Mouse (Mus musculus): ENCODE results near the gene M6pr. TPM values are rescaled to one million over a fixed set of nuclear protein-coding genes. Genes with fewer than 3 reads are reported as not detected.

The M6pr gene
- polyA plus RNA-seq, 1 experiment: 64.2 TPM

DNA sequence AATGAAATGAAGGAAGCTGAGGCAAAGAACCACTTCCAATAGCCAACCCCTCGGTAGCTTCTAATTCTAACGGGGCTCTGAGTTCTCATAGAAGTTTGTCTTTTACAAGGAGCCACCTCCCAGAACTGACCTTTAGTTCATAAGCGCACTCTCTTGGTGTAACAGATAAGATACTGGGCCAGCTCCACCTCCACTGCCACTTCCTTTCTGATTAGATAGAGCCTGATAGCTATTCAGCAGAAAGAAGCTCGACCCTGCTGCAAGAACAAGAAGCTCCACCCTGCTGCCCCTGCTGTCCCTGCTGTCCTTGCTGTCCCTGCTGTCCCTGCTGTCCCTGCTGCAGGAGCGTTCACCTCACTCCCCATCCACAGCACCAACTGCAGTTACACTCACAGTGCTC lies 34.0 kb upstream of the M6pr start:
- TF ChIP-seq MAX (IDR thresholded peaks at IDR 0.05): no peak
- no peak for TF ChIP-seq USF1 (IDR thresholded peaks at IDR 0.05; ENCODE audit: low read depth)
- TF ChIP-seq CTCF (IDR thresholded peaks at IDR 0.05; ENCODE audit: control insufficient read depth, insufficient read depth, insufficient read length): no peak
- TF ChIP-seq FOSL1 (IDR thresholded peaks at IDR 0.05; ENCODE audit: insufficient read depth, low read length, poor library complexity, severe bottlenecking): no peak
- TF ChIP-seq MYOG (IDR thresholded peaks at IDR 0.05; ENCODE audit: control insufficient read depth, extremely low read depth, insufficient read length): no peak
- no peak for TF ChIP-seq MYOD1 (IDR thresholded peaks at IDR 0.05; ENCODE audit: control insufficient read depth, insufficient read length, low read depth)
- no peak for TF ChIP-seq CEBPB (IDR thresholded peaks at IDR 0.05; ENCODE audit: low read depth)
- Histone ChIP-seq H3K4me3 (ENCODE audit: insufficient read depth, poor library complexity, severe bottlenecking) (no peak overlapping the region), H3K79me2 (ENCODE audit: control insufficient read depth, insufficient read depth) (no peaks in the 10 kb centered on the region), H3K27me3 (ENCODE audit: control insufficient read depth, insufficient read depth, insufficient read length) (no peaks in the 10 kb centered on the region), H3K79me3 (ENCODE audit: low read depth) (no peaks in the 10 kb centered on the region), H3K36me3 (ENCODE audit: control insufficient read depth, insufficient read depth) (no peaks in the 10 kb centered on the region), H3ac (ENCODE audit: control insufficient read depth, insufficient read length, low read depth) (no peak overlapping the region)

DNA sequence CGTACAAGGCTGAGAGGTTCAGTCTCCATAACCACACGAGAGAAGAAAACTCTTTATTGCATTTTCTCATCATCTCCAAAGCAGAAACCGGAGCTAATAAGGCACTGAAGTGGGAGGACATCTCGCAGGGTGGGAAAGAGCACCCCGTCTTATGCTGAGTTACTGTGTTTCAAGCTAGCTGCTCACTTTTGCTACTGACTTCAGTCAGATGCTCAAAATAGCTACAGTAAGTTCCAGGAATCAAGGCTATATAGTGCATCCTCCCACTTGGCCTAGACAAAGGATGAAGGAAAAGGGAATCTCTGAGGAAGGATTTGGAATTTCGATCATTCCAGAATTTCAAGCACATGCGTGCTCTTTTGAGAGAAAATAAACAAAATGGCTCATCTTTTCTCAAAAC lies 32.0 kb upstream of the M6pr start:
- no peak for TF ChIP-seq CEBPB (IDR thresholded peaks at IDR 0.05; ENCODE audit: low read depth)
- TF ChIP-seq MYOD1 (IDR thresholded peaks at IDR 0.05; ENCODE audit: control insufficient read depth, insufficient read length, low read depth): no peak
- TF ChIP-seq USF1 (IDR thresholded peaks at IDR 0.05; ENCODE audit: low read depth): no peak
- no peak for TF ChIP-seq CTCF (IDR thresholded peaks at IDR 0.05; ENCODE audit: control insufficient read depth, insufficient read depth, insufficient read length)
- no peak for TF ChIP-seq MAX (IDR thresholded peaks at IDR 0.05)
- TF ChIP-seq MYOG (IDR thresholded peaks at IDR 0.05; ENCODE audit: control insufficient read depth, extremely low read depth, insufficient read length): no peak
- TF ChIP-seq FOSL1 (IDR thresholded peaks at IDR 0.05; ENCODE audit: insufficient read depth, low read length, poor library complexity, severe bottlenecking): no peak

DNA sequence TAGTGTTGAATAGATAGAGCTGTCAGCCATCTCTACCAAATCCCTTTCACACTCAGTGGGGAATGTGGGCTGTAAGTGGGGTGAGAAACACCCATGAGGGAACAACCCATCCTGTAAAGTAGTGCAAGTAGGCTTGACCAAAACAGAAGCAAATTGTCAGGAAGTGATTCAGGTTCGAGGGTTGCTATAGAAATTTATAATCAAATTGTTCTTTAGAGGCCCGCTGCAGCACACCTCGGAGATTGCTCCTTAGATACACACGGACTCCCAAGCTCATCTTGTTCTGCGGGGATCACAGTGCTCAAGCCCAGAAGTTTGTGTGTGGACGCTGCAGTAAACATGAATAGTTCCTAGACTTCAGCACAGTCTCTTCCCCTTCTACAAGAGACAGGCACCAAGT lies 25.7 kb upstream of the M6pr start, which contains the start of gene Klrg1:
Gene Klrg1, minus strand, starts transcription at position 101 of the 400 bp plus-strand sequence.
- Histone ChIP-seq H3K36me3 (ENCODE audit: control insufficient read depth, insufficient read depth) (no peaks in the 10 kb centered on the region), H3K27me3 (ENCODE audit: control insufficient read depth, insufficient read depth, insufficient read length) (no peaks in the 10 kb centered on the region), H3K79me3 (ENCODE audit: low read depth) (no peaks in the 10 kb centered on the region), H3K79me2 (ENCODE audit: control insufficient read depth, insufficient read depth) (no peaks in the 10 kb centered on the region), H3K4me3 (ENCODE audit: insufficient read depth, poor library complexity, severe bottlenecking) (no peak within 1 kb of the TSS), H3ac (ENCODE audit: control insufficient read depth, insufficient read length, low read depth) (no peak within 1 kb of the TSS)
- TF ChIP-seq CTCF (IDR thresholded peaks at IDR 0.05; ENCODE audit: control insufficient read depth, insufficient read depth, insufficient read length) (no peak), USF1 (IDR thresholded peaks at IDR 0.05; ENCODE audit: low read depth) (no peak), CEBPB (IDR thresholded peaks at IDR 0.05; ENCODE audit: low read depth) (no peak)

More for the DNA sequence above, 32.0 kb upstream of the M6pr start:
- no peaks in the 10 kb centered on the region for H3K79me2 ChIP-seq (ENCODE audit: control insufficient read depth, insufficient read depth)
- H3K79me3 ChIP-seq (ENCODE audit: low read depth): no peaks in the 10 kb centered on the region
- no peak overlapping the region for H3K4me3 ChIP-seq (ENCODE audit: insufficient read depth, poor library complexity, severe bottlenecking)
- H3K27me3 ChIP-seq (ENCODE audit: control insufficient read depth, insufficient read depth, insufficient read length): no peaks in the 10 kb centered on the region
- H3ac ChIP-seq (ENCODE audit: control insufficient read depth, insufficient read length, low read depth): no peak overlapping the region
- no peaks in the 10 kb centered on the region for H3K36me3 ChIP-seq (ENCODE audit: control insufficient read depth, insufficient read depth)

DNA sequence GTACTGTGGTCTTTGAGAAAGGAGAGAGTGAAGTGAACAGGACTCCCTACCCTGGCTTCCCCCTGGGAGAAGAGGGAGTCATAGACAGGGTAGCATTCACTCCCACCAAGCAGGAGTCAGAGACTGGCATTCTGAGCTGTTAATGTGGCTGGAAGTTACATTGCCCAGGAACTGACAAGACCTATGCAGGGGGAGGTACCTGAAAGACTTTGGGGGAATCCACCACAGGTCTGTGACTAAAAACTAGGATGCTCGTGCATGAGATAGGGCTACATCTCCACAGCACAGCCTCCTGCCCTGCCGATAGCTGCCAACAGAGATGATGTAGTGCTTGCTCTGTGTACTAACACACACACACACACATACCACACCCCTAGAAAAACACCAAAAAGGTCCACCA lies 25.1 kb upstream of the M6pr start:
- H3K36me3 ChIP-seq (ENCODE audit: control insufficient read depth, insufficient read depth): no peaks in the 10 kb centered on the region
- H3K4me3 ChIP-seq (ENCODE audit: insufficient read depth, poor library complexity, severe bottlenecking): no peak overlapping the region
- no peaks in the 10 kb centered on the region for H3K79me2 ChIP-seq (ENCODE audit: control insufficient read depth, insufficient read depth)
- H3K79me3 ChIP-seq (ENCODE audit: low read depth): no peaks in the 10 kb centered on the region
- no peak overlapping the region for H3ac ChIP-seq (ENCODE audit: control insufficient read depth, insufficient read length, low read depth)
- TF ChIP-seq USF1 (IDR thresholded peaks at IDR 0.05; ENCODE audit: low read depth) (no peak), MYOD1 (IDR thresholded peaks at IDR 0.05; ENCODE audit: control insufficient read depth, insufficient read length, low read depth) (no peak), MYOG (IDR thresholded peaks at IDR 0.05; ENCODE audit: control insufficient read depth, extremely low read depth, insufficient read length) (no peak), FOSL1 (IDR thresholded peaks at IDR 0.05; ENCODE audit: insufficient read depth, low read length, poor library complexity, severe bottlenecking) (no peak), MAX (IDR thresholded peaks at IDR 0.05) (no peak), CEBPB (IDR thresholded peaks at IDR 0.05; ENCODE audit: low read depth) (no peak), CTCF (IDR thresholded peaks at IDR 0.05; ENCODE audit: control insufficient read depth, insufficient read depth, insufficient read length) (no peak)
- no peaks in the 10 kb centered on the region for H3K27me3 ChIP-seq (ENCODE audit: control insufficient read depth, insufficient read depth, insufficient read length)

DNA sequence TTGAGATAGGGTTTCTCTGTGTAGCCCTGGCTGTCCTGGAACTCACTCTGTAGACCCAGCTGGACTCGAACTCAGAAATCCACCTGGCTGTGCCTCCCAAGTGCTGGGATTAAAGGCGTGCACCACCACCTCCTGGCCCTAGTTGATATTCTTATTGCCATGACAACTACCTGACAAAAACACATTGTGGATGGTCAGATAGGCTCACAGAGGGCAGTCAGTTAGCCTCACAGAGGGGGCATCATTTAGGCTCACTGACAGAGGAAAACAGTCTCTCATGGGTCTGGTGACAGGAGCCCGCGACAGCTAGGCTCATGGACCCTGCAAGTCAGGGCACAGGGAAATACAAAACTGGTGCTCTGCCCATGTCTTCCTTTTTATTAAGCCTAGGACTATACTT lies 24.2 kb upstream of the M6pr start:
- Histone ChIP-seq H3K36me3 (ENCODE audit: control insufficient read depth, insufficient read depth) (no peaks in the 10 kb centered on the region), H3K79me2 (ENCODE audit: control insufficient read depth, insufficient read depth) (no peaks in the 10 kb centered on the region), H3K79me3 (ENCODE audit: low read depth) (no peaks in the 10 kb centered on the region), H3ac (ENCODE audit: control insufficient read depth, insufficient read length, low read depth) (no peak overlapping the region), H3K27me3 (ENCODE audit: control insufficient read depth, insufficient read depth, insufficient read length) (no peaks in the 10 kb centered on the region), H3K4me3 (ENCODE audit: insufficient read depth, poor library complexity, severe bottlenecking) (no peak overlapping the region)
- TF ChIP-seq CTCF (IDR thresholded peaks at IDR 0.05; ENCODE audit: control insufficient read depth, insufficient read depth, insufficient read length) (no peak), MYOD1 (IDR thresholded peaks at IDR 0.05; ENCODE audit: control insufficient read depth, insufficient read length, low read depth) (no peak)

DNA sequence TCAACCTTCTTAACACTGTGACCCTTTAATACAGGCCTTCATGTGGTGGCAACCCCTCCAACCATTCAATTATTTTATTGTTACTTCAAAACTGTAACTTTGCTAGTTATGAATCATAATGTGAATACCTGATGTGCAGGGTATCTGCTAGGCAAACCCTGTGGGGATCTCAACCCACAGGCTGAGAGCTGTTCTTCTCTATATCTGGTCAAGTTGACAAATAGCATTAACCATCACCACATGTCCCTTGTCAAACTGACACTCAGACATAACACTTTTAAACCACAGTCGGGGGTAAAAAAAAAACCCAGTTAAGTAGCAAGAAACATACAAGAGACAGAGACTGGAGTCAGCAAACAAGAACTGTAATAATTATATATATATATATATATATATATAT lies 23.7 kb upstream of the M6pr start:
- no peaks in the 10 kb centered on the region for H3K27me3 ChIP-seq (ENCODE audit: control insufficient read depth, insufficient read depth, insufficient read length)
- TF ChIP-seq MYOG (IDR thresholded peaks at IDR 0.05; ENCODE audit: control insufficient read depth, extremely low read depth, insufficient read length) (no peak), FOSL1 (IDR thresholded peaks at IDR 0.05; ENCODE audit: insufficient read depth, low read length, poor library complexity, severe bottlenecking) (no peak), CTCF (IDR thresholded peaks at IDR 0.05; ENCODE audit: control insufficient read depth, insufficient read depth, insufficient read length) (no peak), MYOD1 (IDR thresholded peaks at IDR 0.05; ENCODE audit: control insufficient read depth, insufficient read length, low read depth) (no peak), USF1 (IDR thresholded peaks at IDR 0.05; ENCODE audit: low read depth) (no peak)
- H3K4me3 ChIP-seq (ENCODE audit: insufficient read depth, poor library complexity, severe bottlenecking): no peak overlapping the region
- no peaks in the 10 kb centered on the region for H3K79me2 ChIP-seq (ENCODE audit: control insufficient read depth, insufficient read depth)
- no peaks in the 10 kb centered on the region for H3K79me3 ChIP-seq (ENCODE audit: low read depth)
- H3K36me3 ChIP-seq (ENCODE audit: control insufficient read depth, insufficient read depth): no peaks in the 10 kb centered on the region
- H3ac ChIP-seq (ENCODE audit: control insufficient read depth, insufficient read length, low read depth): no peak overlapping the region

Data from C2C12 (cell line).